Mouse (Mus musculus) layer of hippocampus, postnatal 10 days (tissue): ENCODE data around the gene Orc3. TPM values are rescaled to one million over a fixed set of nuclear protein-coding genes. Genes with fewer than 3 reads are reported as not detected.

Source experiments
- DNase-seq, 2 experiments: peaks; one replicate each; pipeline ENCODE4 v3.0.0; 2021; ENCODE audit warnings: low spot score in 2 of 2
- long read RNA-seq: library from polyadenylated mRNA; stranded (forward); transcript quantifications from one replicate; pipeline ENCODE4 v2.0.0, GENCODE M21; 2023
- total RNA-seq, 2 experiments: library from RNA; stranded (reverse); gene quantifications; 2 replicates each; pipeline ENCODE4 v1.2.3; 2021

Gene Orc3
- 10 to 100 TPM; 56.1 to 61.9 TPM for total RNA-seq
- long read RNA-seq, transcript Orc3-202 (20 exons, 2,266 nt), result major isoform, 10 of 65 reads
- long read RNA-seq, transcript Orc3-201 (20 exons, 2,300 nt), result minor isoform, 9 of 65 reads
- long read RNA-seq, partial matches to known transcripts, result 37 of 65 reads
- long read RNA-seq, other reads (novel, unspliced or antisense), result 9 of 65 reads

DNA sequence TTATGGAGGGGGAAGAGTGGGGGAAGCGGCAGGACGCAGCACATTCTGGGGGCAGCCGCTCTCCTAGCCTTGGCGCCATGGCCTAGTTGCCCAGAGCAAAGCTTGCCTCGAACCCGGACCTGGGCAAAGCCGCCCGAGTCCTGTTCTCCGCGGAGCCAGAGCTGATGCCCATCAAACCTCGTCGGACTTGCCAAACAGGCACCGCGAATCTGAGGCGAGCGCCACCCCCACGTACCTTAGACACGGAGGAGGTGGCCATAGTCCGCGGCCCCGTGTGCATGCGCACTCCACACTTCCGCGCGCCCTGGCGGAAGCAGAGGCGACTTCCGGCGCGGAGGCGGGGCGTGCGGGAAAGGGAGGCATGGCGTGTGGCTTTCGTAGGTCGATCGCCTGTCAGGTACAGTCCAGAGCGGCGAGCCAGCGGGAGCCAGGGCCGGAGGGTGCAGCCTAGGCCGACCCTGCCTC, at the start of gene Orc3, which contains the start of gene Rars2:
Gene Orc3, minus strand, starts transcription at position 315 of the 465 bp plus-strand sequence.
Gene Rars2, plus strand, starts transcription at position 328 of the 465 bp plus-strand sequence.
- peak; percentile 87 to 90 for DNase-seq

DNA sequence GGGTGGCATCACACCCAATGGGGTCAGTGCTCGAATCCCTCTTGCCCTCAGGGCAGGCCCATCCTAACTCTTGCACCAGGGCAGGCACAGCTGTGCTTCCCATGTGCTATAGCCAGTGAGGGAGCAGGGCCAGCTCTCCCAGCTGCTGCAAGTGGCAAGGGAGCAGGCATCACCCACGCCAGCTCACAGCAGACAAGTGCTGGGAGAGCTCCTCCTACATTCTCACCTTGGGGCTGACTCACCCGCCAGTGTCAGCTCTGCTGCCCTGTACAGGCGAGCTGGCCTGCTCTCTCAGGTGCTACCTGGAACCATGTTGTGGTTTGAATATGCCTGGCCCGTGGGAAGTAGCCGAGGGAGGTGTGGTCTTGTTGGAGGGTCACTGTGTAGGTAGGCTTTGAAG, 47.2 kb upstream of the Orc3 start:
- no peak for DNase-seq

DNA sequence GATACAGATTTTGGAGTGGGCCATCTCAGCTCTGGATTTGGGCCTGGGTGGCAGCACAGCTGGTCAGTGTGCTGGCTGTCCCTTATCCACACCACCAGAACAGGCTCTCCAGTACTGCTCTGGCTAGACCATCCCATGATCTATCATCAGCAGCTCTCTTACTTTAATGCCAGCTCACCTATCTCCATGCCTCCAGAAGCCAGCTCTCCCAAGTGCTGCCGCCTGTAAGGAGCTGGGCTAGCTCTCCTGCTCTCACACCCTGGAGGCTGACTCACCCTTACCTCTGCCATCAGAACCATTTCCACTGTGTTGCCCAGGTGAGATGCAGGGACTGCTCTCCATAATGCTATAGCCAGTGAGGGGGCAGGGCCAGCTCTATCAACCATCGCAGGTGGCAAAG, 46.8 kb upstream of the Orc3 start:
- no peak for DNase-seq

DNA sequence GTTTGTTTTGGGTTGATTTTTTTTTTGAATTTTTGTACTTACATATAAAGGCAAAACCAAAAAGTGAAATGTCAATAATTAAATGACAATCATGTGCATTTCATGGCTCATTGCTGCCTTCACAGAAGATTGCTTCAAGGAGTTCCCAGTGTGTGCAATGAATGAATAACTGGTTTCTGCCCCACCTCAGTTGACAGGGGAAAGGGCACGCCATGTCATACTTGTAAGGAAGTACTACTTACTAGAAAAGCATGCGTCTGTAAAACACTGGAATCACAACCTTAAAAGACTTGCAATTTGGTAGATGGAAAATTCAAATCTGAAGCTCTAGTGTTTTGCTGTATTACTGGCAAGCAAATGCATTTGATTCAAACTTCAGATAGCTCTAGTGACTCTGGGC, 44.3 kb upstream of the Orc3 start:
- no peak for DNase-seq

DNA sequence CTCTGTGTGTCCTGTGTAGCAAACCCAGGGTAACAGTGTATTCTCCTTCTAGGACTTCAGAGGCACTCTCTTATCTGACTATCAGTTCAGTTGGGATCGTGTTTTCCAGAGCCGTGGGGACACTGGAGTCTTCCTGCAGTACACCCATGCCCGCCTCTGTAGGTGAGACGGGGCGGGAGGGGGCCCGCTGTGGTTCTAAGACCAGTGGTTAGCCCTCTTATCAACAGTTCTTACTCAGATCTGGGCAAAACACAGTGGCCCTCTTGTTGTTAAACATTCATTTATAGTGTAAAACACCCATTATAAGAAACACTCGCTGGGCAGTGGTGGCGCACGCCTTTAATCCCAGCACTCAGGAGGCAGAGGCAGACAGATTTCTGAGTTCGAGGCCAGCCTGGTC, 41.4 kb upstream of the Orc3 start:
- DNase-seq, result no peak

DNA sequence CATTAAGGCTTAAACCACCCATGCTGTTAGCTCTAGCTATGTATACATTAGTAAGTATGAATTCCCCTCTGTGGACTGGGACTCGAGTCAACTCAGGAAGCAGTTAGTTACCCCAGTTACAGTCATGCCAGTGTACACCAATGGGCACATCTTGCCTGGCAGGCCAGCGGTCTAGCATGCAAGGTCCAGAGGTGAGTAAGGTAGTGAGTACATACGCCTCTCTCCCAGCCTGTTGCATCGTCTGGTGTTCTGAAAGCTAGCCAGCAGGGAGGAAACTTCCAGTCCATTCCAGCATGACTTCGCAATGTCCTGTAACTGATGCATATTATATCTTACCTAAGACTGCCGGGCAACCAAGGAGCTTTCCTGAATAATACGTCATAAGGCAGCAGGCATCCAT, 38.4 kb upstream of the Orc3 start:
- DNase-seq, result no peak

DNA sequence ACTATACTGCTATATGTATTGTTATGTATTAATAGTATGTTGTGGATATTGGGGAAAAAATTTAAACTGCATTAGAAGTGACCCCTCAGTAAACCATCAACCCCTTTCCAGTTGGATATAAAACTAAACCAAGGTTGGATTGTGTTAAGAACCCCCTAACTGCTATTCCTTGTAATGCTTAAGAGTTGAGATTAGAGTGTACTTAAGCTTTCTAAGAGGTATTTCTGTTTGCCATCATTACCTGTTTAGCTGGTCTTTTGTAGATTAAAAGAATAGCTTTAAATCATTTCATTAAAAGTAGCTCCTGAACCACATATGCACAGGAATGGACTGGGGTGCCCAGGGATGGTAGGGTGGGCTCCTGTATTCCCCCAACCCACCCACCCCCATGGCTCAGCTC, 30.0 kb upstream of the Orc3 start:
- no peak for DNase-seq

DNA sequence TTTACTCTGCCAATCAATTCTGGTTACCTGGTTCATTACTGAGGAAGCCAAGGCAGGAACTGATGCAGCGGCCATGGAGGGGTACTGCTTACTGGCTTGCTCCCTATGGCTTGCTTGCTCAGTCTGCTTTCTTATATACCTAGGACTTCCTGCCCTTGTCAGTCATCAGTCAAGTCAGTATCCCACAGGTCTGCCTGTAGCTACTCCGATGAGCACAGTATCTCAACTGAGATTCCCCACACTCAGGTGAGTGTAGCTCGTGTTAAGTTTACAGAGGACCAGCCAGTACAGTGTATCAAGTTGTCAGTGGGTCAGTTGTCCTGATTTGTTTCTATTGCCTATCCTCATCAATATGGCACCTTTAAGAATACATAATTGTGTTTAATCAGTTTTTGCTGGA, 26.0 kb upstream of the Orc3 start:
- DNase-seq, result no peak

DNA sequence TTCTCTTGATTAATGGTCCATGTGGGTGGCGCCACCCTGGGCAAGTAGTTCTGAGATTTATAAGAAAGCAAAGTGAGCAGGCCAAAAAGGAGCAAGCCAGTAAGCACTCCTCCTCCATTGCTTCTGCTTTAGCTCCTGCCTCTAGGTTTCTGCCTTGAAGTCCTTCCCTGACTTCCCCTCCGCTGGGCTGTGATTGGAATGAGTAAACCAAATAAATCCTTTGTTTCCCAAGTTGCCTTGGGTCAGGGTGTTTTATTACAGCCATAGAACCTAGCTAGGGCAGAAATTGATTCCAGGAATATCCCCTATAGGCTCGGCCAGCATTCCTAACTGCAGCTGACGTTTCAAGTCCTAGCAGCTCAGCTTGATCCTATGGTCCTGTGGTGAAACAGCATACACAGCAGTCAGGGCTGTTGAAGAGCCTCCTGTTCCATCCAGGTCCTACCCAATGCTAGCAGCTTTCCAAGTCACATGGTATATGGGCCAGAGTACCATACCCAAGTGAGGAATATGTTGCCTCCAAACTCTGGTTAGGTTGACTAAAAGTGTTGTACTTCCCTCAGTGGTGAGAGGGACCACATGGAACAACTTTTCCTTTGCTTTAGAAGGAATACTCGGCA, 25.1 kb upstream of the Orc3 start:
- DNase-seq, result no peak

DNA sequence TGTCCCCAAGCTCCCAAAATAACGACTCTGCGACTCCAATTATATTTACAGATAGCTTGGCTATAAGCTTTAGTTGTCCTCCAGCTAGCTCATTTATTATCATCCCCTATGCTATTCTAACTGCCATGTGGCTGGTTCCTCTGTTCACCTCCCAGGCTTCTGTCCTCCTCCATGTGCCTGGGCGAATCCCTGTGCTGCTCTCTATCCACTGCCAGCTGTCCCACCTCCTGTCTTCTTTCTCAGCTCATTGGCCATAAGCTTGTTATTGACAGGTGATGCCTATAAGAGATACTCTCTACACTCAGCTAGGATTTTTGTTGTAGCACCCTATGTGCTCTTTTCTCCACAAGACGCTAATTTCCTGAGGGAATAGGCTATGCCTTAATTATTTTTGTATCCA, 23.1 kb upstream of the Orc3 start:
- DNase-seq, result peak; percentile 19 to 22

DNA sequence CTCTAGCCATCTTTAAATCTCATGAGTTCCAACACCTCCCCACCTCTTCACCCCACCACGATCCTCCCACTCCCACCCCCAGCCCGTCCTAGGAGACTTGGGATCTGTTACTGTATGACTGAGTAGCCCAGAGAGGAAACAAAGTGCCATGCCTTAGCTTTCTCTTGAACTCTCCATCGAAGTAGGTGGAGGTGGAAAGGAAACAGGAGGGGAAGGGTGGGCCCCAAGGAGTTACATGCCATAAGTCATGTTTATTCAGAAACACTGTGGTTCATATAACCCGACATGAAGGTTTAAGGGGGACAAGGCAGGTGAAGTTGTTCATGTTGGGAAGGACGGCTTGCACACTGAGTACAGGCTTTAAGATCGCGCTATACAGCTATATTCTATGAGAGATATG, 22.6 kb upstream of the Orc3 start:
- DNase-seq, result no peak

DNA sequence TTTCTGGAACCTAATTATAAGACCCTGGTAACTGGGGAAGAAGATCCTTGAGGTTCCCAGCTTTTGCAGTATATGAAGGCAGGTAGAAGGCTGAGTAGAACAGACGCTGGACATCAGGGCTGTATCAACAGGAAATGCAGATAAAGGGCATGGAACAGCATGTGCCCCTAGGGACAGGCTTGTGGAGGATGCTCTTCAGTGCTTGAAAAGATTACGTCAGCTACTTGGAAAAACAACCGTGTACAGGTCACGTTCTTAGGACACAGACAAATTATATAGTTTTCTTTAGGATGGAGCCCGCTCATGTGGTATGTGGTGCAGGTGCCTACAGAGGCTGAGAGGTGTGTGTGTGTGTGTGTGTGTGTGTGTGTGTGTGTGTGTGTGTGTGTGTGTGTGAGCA, 21.3 kb upstream of the Orc3 start:
- no peak for DNase-seq

DNA sequence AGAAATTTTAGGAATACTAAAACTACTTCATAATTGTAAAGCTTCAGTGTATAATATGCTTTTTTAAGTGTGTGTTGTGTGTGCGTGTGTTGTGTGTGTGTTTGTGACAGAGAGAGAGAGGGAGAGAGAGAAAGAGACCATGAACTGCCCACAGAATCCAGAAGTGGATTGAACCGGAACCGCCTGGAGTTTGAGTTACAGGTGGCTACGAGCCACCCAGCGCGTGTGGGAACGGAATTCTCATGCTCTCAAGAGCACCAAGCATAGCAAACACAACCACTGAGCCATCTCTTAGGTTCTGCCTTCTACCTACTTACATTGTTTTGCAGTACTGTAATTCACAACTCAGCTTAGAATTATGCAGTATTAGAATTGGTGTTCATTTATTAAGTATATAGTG, 19.4 kb upstream of the Orc3 start:
- no peak for DNase-seq

DNA sequence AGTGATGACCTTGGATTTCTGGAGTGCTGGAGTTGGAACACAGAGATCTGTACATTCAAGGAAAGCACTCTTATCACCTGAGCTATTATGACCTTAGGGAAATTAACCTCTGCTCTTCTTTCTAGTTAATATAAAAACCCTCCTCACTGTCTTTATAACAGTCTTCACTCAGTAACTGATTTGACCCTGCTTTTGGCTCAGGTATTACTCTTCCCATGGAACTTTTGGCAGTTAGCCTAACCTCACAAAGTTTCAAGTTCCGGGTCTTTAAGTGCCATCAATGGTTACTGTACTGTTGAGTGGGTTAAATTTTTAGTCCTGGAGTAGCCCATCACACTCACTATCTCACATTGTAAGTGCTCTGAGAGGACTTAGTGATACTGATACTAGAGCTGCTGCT, 15.2 kb upstream of the Orc3 start:
- no peak for DNase-seq

DNA sequence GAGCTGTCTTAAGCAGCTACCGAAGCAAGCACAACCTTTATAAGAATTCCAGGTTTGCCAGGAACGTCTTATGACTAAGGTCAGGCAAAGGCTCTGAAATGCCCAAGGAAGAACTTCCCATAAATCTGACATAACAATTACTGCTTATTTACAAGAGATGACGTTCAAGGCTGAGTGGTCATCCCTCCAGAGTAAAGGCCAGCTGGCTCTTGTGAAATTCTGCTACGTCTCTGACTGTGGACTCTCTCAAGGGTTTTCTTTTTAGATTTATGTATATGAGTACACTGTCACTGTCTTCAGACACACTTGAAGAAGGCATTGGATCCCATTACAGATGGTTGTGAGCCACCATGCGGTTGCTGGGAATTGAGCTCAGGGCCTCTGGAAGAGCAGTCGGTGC, 11.7 kb upstream of the Orc3 start:
- no peak for DNase-seq

DNA sequence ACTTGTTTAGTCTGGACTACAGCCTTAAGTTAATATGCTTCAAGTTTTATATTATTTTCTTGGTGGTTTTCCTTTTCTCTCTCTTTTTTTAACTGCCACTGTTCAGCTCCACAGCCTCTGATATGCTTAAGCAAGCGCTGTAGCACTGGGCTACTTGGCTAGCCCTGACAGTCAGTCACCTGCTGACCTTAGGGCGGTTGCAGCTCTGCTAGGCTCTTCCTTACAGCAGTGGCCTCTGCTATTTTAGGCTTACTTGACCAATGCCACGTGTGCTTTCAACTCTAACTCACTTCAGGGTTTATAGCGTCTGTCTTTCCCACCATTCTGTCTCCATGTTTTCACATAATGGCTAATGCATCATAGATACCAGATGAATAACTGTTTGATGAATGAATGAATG, 10.8 kb upstream of the Orc3 start:
- no peak for DNase-seq

DNA sequence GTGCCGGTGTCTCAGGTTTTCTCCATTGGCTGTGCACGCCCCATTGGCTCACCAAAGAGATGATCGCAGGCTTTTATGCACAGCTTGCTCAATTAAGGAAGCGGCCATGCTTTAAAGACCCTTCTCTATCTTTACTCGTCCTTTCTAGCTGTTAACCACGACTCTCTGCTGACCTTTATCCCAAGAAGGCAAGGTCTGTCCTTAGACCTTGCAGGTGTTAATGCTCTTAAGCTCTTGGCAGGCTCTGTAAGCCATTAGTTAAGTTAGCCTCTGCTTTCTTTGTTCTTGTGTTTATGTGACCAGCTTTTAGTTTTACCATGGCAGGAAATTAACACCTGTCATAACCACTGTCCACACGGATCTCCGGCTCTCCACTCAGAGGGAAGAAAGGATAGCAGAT, 1.4 kb upstream of the Orc3 start:
- DNase-seq, result no peak

DNA sequence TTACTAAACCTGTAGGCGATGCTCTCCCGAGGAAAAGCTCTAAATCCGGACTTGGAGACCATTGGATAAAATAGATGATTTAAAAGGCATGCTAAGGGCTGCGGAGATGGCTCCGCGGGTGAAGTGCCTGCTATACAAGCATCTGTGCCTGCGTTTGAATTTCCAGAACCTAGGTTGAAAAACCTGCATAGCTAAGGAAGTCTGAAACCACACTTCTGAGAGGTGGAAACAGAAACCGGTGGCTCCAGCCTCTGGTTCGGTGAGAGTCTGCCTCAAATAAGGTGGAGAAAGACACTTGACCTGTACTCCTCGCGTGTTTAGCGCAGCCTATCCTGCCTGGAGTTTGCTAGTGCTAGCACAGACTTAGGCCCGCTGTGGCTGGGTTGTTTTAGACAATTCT, 559 bp upstream of the Orc3 start:
- peak; percentile 14 to 23 for DNase-seq

DNA sequence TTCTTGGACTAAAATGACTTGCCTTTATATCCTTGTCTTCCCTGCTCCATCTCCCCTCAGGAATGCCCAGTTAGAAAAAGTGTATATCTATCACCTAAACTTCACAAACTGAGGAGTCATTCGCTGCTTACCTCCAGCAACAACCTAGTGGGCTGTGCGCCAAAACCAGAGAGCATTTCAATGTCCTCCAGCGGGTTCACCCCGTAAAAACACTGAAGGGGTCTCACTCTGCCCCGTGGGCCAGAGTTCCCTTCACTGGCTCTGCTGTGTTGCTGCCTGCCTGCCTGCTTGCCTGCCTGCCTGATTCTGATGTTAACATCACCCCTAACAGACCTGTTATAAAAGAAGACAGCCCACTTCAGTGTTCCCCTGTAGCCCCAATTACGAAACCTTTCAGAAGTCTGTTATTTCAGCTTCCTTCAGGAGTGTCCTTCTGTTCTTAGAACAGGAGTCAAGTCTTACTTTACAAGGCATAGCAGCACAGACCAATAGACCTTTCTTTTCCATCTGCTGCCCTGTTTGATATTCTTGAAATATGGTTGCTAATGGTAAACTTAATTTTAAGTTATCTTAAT, 1.1 kb downstream of the Orc3 start:
- DNase-seq, result no peak

DNA sequence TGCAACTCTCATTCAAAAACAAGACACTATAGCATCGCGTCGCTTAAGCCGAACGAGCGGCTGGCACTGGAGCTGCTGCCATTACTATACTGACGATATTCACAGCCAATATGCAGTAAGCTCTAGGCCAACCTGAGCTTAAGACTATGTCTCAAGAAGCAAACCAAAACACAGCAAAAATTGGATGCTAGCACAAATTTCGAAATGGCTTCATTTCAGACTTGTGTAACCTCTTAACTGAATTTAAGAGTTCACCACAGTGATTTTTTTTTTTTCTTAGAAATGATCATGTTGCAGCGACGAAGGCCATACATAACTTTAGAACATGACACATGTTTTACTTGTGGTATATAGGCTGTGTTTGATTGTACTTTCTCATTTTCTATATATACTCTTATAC, 8.1 kb downstream of the Orc3 start:
- DNase-seq, result no peak

DNA sequence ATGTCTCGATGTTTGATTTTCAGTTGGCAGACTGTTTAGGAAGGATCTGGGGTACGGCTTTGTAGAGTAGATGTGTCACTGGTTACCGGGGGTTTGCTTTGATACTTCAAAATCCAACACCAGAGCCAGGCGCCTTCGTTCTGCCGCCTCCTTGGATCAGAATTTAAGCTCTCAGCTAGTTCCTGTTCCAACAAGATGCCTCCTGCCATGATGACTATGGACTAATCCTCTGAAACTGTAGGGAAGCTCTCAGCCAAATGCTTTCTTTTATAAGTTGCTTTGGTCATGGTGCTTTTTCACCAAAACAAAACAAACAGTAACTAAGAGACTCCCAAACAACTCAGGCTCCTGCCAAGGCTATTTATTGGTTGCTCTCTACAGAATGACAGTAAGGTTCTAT, 11.6 kb downstream of the Orc3 start:
- DNase-seq, result no peak

DNA sequence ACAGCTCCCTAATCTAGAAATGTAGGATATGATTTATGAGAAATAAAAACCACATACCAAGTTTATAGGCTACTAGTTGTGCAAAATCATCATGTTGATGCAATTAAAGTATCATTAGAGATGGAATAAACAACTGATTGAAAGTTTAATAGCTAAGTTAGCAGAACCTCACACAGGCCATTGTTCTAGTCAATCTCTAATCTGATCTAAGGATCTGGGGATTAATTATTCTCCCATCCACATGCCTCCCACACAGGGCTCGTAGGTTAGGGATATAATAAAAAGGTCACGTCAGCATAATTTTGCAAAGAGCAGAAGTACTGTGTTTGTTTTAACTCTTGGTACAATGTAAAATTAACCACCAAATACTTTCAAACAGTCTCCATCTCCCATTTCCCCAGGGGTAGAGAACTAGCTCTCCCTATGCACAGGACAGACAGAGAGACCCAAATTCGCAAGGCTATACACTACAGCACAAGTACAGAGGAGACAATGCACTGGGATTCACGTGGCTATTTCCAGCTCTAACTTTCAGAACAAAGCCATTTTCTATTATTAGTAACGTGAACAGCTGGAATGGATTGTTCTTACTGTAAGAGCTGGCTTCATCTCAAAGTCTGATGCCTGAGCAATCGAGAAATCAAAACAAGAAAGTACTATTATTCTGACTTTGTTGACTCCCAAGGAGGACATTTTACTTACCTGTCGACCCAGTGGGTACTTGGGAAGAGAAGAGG, 29.7 kb downstream of the Orc3 start:
- no peak for DNase-seq
